33 mouse cellular contexts compared by ENCODE assay signal in genomic region chr10:92998536-92998935, GRCm38 (mm10).
"Had no signal": no experiment of that assay in that cellular context is flagged by ENCODE, and none has a peak within 500 bp of the region (broad histone marks: within the 10 kb centered on the region; RNA-seq: fewer than 3 reads in every experiment).

No protein-coding gene starts in this region.

- H3K9ac ChIP-seq: heart, embryonic 12.5 days; heart, embryonic 13.5 days; heart, embryonic 15.5 days; hindbrain, embryonic 12.5 days; hindbrain, embryonic 13.5 days; hindbrain, embryonic 14.5 days; hindbrain, embryonic 15.5 days; intestine, embryonic 15.5 days; kidney, embryonic 15.5 days had no signal

- H3K4me1 ChIP-seq: heart, embryonic 10.5 days; heart, embryonic 13.5 days; heart, embryonic 15.5 days; hindbrain, embryonic 10.5 days; hindbrain, embryonic 12.5 days; hindbrain, embryonic 15.5 days; intestine, embryonic 15.5 days; kidney, embryonic 15.5 days had no signal

- H3K4me2 ChIP-seq: heart, embryonic 11.5 days; heart, embryonic 12.5 days; heart, embryonic 13.5 days; heart, embryonic 15.5 days; hindbrain, embryonic 12.5 days; hindbrain, embryonic 13.5 days; hindbrain, embryonic 14.5 days; hindbrain, embryonic 15.5 days; intestine, embryonic 15.5 days; kidney, embryonic 15.5 days had no signal

- ATAC-seq: hindbrain, embryonic 16.5 days; hindbrain, postnatal 0 days; inflammation-experienced regulatory T-cells, adult 6 months; intestine, embryonic 15.5 days; intestine, embryonic 16.5 days; intestine, postnatal 0 days had no signal

- H3K27ac ChIP-seq: heart, embryonic 10.5 days; heart, embryonic 13.5 days; heart, embryonic 15.5 days; hindbrain, embryonic 10.5 days; hindbrain, embryonic 12.5 days; hindbrain, embryonic 13.5 days; hindbrain, embryonic 14.5 days; hindbrain, embryonic 15.5 days; hindbrain, postnatal 0 days; intestine, embryonic 15.5 days; kidney, embryonic 15.5 days; kidney, postnatal 0 days; layer of hippocampus, adult 2 months had no signal

- H3K27me3 ChIP-seq: heart, embryonic 12.5 days; heart, embryonic 13.5 days; heart, embryonic 15.5 days; hindbrain, embryonic 12.5 days; hindbrain, embryonic 13.5 days; hindbrain, embryonic 15.5 days; intestine, embryonic 15.5 days; kidney, embryonic 15.5 days had no signal

- DNase-seq: heart, postnatal 10 days; heart, postnatal 14 days; heart, postnatal 36 days; heart, postnatal 4 days; kidney, adult 11 months; kidney, adult 18-20 months; kidney, adult 2 months; kidney, adult 8-10 months; kidney, postnatal 10 days; kidney, postnatal 14 days; kidney, postnatal 25 days; kidney, postnatal 4 days; layer of hippocampus, adult 9-11 months; layer of hippocampus, postnatal 36 days had no signal

- H3K9me3 ChIP-seq: heart, embryonic 10.5 days; heart, embryonic 13.5 days; heart, embryonic 15.5 days; hindbrain, embryonic 10.5 days; hindbrain, embryonic 12.5 days; hindbrain, embryonic 13.5 days; hindbrain, embryonic 15.5 days; intestine, embryonic 15.5 days; kidney, embryonic 15.5 days had no signal

- H3K36me3 ChIP-seq: heart, embryonic 10.5 days; heart, embryonic 12.5 days; heart, embryonic 13.5 days; heart, embryonic 15.5 days; hindbrain, embryonic 10.5 days; hindbrain, embryonic 12.5 days; hindbrain, embryonic 13.5 days; hindbrain, embryonic 15.5 days; intestine, embryonic 15.5 days; kidney, embryonic 15.5 days had no signal

- H3K4me3 ChIP-seq: heart, embryonic 10.5 days; heart, embryonic 12.5 days; heart, embryonic 13.5 days; heart, embryonic 15.5 days; hindbrain, embryonic 10.5 days; hindbrain, embryonic 12.5 days; hindbrain, embryonic 13.5 days; hindbrain, embryonic 15.5 days; intestine, embryonic 15.5 days; kidney, embryonic 15.5 days; layer of hippocampus, adult 2 months had no signal
